Comparison of ENCODE assay signal across 16 mouse cellular contexts in genomic region chr13:74113626-74114191, GRCm38 (mm10). TPM values are rescaled to one million over a fixed set of nuclear protein-coding genes. Genes with fewer than 3 reads are reported as not detected.
DNase-seq lines count a peak whose midpoint lies in the region; ATAC-seq and TF ChIP-seq lines count a peak whose summit lies in the region.
"Had no signal": no experiment of that assay in that cellular context is flagged by ENCODE, and none has a peak within 500 bp of the region (broad histone marks: within the 10 kb centered on the region; RNA-seq: fewer than 3 reads in every experiment).

No protein-coding gene starts in this region.

- 0 out of 2 replicates have a peak, but pooled peaks cover 5% of the 10 kb centered on the region for H3K27me3 ChIP-seq in forebrain, embryonic 13.5 days
- H3K27me3 ChIP-seq in forebrain, embryonic 12.5 days, result peaks cover 4% of the 10 kb centered on the region
- H3K27me3 ChIP-seq in hindbrain, embryonic 11.5 days (ENCODE audit: control insufficient read depth, insufficient read depth, low read length), result no peaks in the 10 kb centered on the region
- 0 out of 2 replicates have a peak, but pooled peaks cover 6% of the 10 kb centered on the region for H3K27me3 ChIP-seq in hindbrain, embryonic 12.5 days
- no peaks in the 10 kb centered on the region for H3K27me3 ChIP-seq in midbrain, postnatal 0 days (ENCODE audit: insufficient read depth, low read length)
- H3K27me3 ChIP-seq in midbrain, embryonic 15.5 days (replicated peaks), result no peaks in the 10 kb centered on the region

- no peak overlapping the region for H3K4me3 ChIP-seq in forebrain, embryonic 13.5 days
- no peak overlapping the region for H3K4me3 ChIP-seq in forebrain, embryonic 12.5 days (replicated peaks)
- H3K4me3 ChIP-seq in hindbrain, embryonic 11.5 days (ENCODE audit: low read depth, low read length), result no peak overlapping the region
- H3K4me3 ChIP-seq in hindbrain, embryonic 12.5 days, result no peak overlapping the region
- H3K4me3 ChIP-seq in midbrain, postnatal 0 days (ENCODE audit: low read depth, low read length), result no peak overlapping the region
- H3K4me3 ChIP-seq in midbrain, embryonic 15.5 days, result no peak overlapping the region
- H3K4me3 ChIP-seq: gastrocnemius, adult 2 months; liver, embryonic 12.5 days had no signal

- no peaks in the 10 kb centered on the region for H3K36me3 ChIP-seq in forebrain, embryonic 13.5 days (ENCODE audit: poor library complexity, severe bottlenecking)
- no peaks in the 10 kb centered on the region for H3K36me3 ChIP-seq in forebrain, embryonic 12.5 days (replicated peaks)
- H3K36me3 ChIP-seq in hindbrain, embryonic 11.5 days (ENCODE audit: control insufficient read depth, insufficient read depth, low read length), result no peaks in the 10 kb centered on the region
- H3K36me3 ChIP-seq in hindbrain, embryonic 12.5 days, result no peaks in the 10 kb centered on the region
- H3K36me3 ChIP-seq in midbrain, postnatal 0 days (ENCODE audit: insufficient read depth, low read length), result no peaks in the 10 kb centered on the region
- H3K36me3 ChIP-seq in midbrain, embryonic 15.5 days (replicated peaks), result no peaks in the 10 kb centered on the region
- H3K36me3 ChIP-seq: liver, embryonic 12.5 days had no signal

- no peak for DNase-seq in hindbrain, embryonic 11.5 days (ENCODE audit: low spot score)
- peak; percentile 8 for DNase-seq in midbrain, postnatal 0 days (ENCODE audit: low spot score)
- DNase-seq in right cerebral cortex, postnatal 36 days (ENCODE audit: low spot score in 2 of 2), result no peak
- no peak for DNase-seq in gastrocnemius, adult 8-10 months (ENCODE audit: low spot score in 2 of 2)
- DNase-seq: adrenal gland, adult 2 months; cerebellum, adult 9-10 months; embryo, embryonic 11 days; gastrocnemius, adult 2 months; thymus, postnatal 14 days had no signal

- 0 out of 2 replicates have a peak, but pooled peaks have one; percentile 27 for ATAC-seq in forebrain, embryonic 13.5 days
- ATAC-seq in forebrain, embryonic 12.5 days (ENCODE audit: low FRiP score), result no peak
- ATAC-seq in hindbrain, embryonic 11.5 days (ENCODE audit: low FRiP score), result 0 out of 2 replicates have a peak, but pooled peaks have one; percentile 14
- ATAC-seq in hindbrain, embryonic 12.5 days (ENCODE audit: low FRiP score), result no peak
- ATAC-seq in midbrain, postnatal 0 days (ENCODE audit: low FRiP score), result no peak
- ATAC-seq in midbrain, embryonic 15.5 days (replicated peaks), result no peak
- ATAC-seq: liver, embryonic 12.5 days; lung, postnatal 0 days had no signal

- no peak for TF ChIP-seq CTCF in midbrain, postnatal 0 days (IDR thresholded peaks at IDR 0.05)

- no peaks in the 10 kb centered on the region for H3K9me3 ChIP-seq in forebrain, embryonic 13.5 days (replicated peaks)
- no peaks in the 10 kb centered on the region for H3K9me3 ChIP-seq in forebrain, embryonic 12.5 days
- no peaks in the 10 kb centered on the region for H3K9me3 ChIP-seq in hindbrain, embryonic 11.5 days (ENCODE audit: control insufficient read depth, low read length)
- H3K9me3 ChIP-seq in hindbrain, embryonic 12.5 days (replicated peaks), result no peaks in the 10 kb centered on the region
- no peaks in the 10 kb centered on the region for H3K9me3 ChIP-seq in midbrain, postnatal 0 days (ENCODE audit: low read length)
- H3K9me3 ChIP-seq in midbrain, embryonic 15.5 days, result no peaks in the 10 kb centered on the region
- H3K9me3 ChIP-seq: liver, embryonic 12.5 days had no signal

- H3K4me1 ChIP-seq in forebrain, embryonic 13.5 days, result 0 out of 2 replicates have a peak, but pooled peaks cover 8% of the 10 kb centered on the region
- peaks cover 4% of the 10 kb centered on the region; the same call in 1 of the 2 replicates for H3K4me1 ChIP-seq in forebrain, embryonic 12.5 days
- H3K4me1 ChIP-seq in hindbrain, embryonic 11.5 days (replicated peaks; ENCODE audit: control insufficient read depth, insufficient read depth, low read length), result no peaks in the 10 kb centered on the region
- peaks cover 8% of the 10 kb centered on the region; the same call in 1 of the 2 replicates for H3K4me1 ChIP-seq in hindbrain, embryonic 12.5 days
- no peaks in the 10 kb centered on the region for H3K4me1 ChIP-seq in midbrain, postnatal 0 days (ENCODE audit: insufficient read depth, low read length)
- H3K4me1 ChIP-seq in midbrain, embryonic 15.5 days, result no peaks in the 10 kb centered on the region
- H3K4me1 ChIP-seq: liver, embryonic 12.5 days had no signal

- no peak overlapping the region for H3K4me2 ChIP-seq in forebrain, embryonic 13.5 days
- no peak overlapping the region for H3K4me2 ChIP-seq in forebrain, embryonic 12.5 days
- no peak overlapping the region for H3K4me2 ChIP-seq in hindbrain, embryonic 11.5 days (replicated peaks; ENCODE audit: low read depth, low read length)
- H3K4me2 ChIP-seq in hindbrain, embryonic 12.5 days (replicated peaks), result no peak overlapping the region
- H3K4me2 ChIP-seq in midbrain, postnatal 0 days (ENCODE audit: low read depth, low read length, poor library complexity, severe bottlenecking), result no peak overlapping the region
- H3K4me2 ChIP-seq in midbrain, embryonic 15.5 days, result no peak overlapping the region
- H3K4me2 ChIP-seq: liver, embryonic 12.5 days had no signal

- WGBS in forebrain, embryonic 13.5 days, result 69% methylated on average over 6 of the region's 6 CpGs
- 77% methylated on average over 6 of the region's 6 CpGs for whole genome bisulfite sequencing in forebrain, embryonic 12.5 days
- 77% methylated on average over 6 of the region's 6 CpGs for WGBS in hindbrain, embryonic 11.5 days
- WGBS in hindbrain, embryonic 12.5 days, result 77% methylated on average over 6 of the region's 6 CpGs
- whole genome bisulfite sequencing in midbrain, postnatal 0 days, result 61% methylated on average over 6 of the region's 6 CpGs
- 64% methylated on average over 6 of the region's 6 CpGs for WGBS in midbrain, embryonic 15.5 days

- no peak overlapping the region for H3K9ac ChIP-seq in forebrain, embryonic 13.5 days
- no peak overlapping the region for H3K9ac ChIP-seq in forebrain, embryonic 12.5 days
- no peak overlapping the region for H3K9ac ChIP-seq in hindbrain, embryonic 11.5 days (ENCODE audit: low read depth, low read length)
- H3K9ac ChIP-seq in hindbrain, embryonic 12.5 days, result no peak overlapping the region
- H3K9ac ChIP-seq in midbrain, postnatal 0 days (replicated peaks; ENCODE audit: low read length, poor library complexity, severe bottlenecking), result no peak overlapping the region
- no peak overlapping the region for H3K9ac ChIP-seq in midbrain, embryonic 15.5 days
- H3K9ac ChIP-seq: liver, embryonic 12.5 days had no signal

- no peak overlapping the region for H3K27ac ChIP-seq in forebrain, embryonic 13.5 days
- H3K27ac ChIP-seq in forebrain, embryonic 12.5 days, result no peak overlapping the region
- no peak overlapping the region for H3K27ac ChIP-seq in hindbrain, embryonic 11.5 days (ENCODE audit: low read depth, low read length)
- no peak overlapping the region for H3K27ac ChIP-seq in hindbrain, embryonic 12.5 days
- H3K27ac ChIP-seq in midbrain, postnatal 0 days (ENCODE audit: low read depth, low read length), result no peak overlapping the region
- H3K27ac ChIP-seq in midbrain, embryonic 15.5 days, result no peak overlapping the region
- H3K27ac ChIP-seq: liver, embryonic 12.5 days had no signal

RNA-seq across cellular contexts. Expression of gene Slc9a3, which starts 7.5 kb away (rescaled TPM):
- polyA plus RNA-seq in forebrain, embryonic 13.5 days (2015; fragmentation: Nextera tagmentation; extraction: Ambion mirVana), result 0.04 TPM in 1 of 2 replicates, not detected in the other
- not detected in 2 replicates for polyA plus RNA-seq in forebrain, embryonic 12.5 days (2016; fragmentation: Nextera tagmentation; extraction: Ambion mirVana)
- not detected in 2 replicates for polyA plus RNA-seq in hindbrain, embryonic 11.5 days (2014; fragmentation: Nextera tagmentation; extraction: Ambion mirVana)
- polyA plus RNA-seq in hindbrain, embryonic 12.5 days (2016; fragmentation: Nextera tagmentation; extraction: Ambion mirVana), result not detected in 2 replicates
- total RNA-seq in midbrain, postnatal 0 days (2014; rRNA removed), result 0.49 and 1.4 TPM in 2 replicates
- 1.0 and 1.1 TPM in 2 replicates for polyA plus RNA-seq in midbrain, postnatal 0 days (2015; fragmentation: Nextera tagmentation; extraction: Ambion mirVana)
- 0.26 TPM in 1 of 2 replicates, not detected in the other for polyA plus RNA-seq in midbrain, embryonic 15.5 days (2015; fragmentation: Nextera tagmentation; extraction: Ambion mirVana)
- under 1 TPM in 2 of 4 experiments, not detected in 2; 0.07 to 0.11 TPM for total RNA-seq in gastrocnemius, adult 8-10 months (2022)
- polyA plus RNA-seq: liver, embryonic 12.5 days; lung, postnatal 0 days; stomach, embryonic 14.5 days had no signal

RNA-seq across cellular contexts. Expression of gene Cep72, which starts 51.6 kb away (rescaled TPM):
- 15.0 and 17.6 TPM in 2 replicates for polyA plus RNA-seq in forebrain, embryonic 13.5 days (2015; fragmentation: Nextera tagmentation; extraction: Ambion mirVana)
- polyA plus RNA-seq in forebrain, embryonic 12.5 days (2016; fragmentation: Nextera tagmentation; extraction: Ambion mirVana), result 19.1 and 24.8 TPM in 2 replicates
- polyA plus RNA-seq in hindbrain, embryonic 11.5 days (2014; fragmentation: Nextera tagmentation; extraction: Ambion mirVana), result 18.3 and 20.3 TPM in 2 replicates
- 14.0 and 16.0 TPM in 2 replicates for polyA plus RNA-seq in hindbrain, embryonic 12.5 days (2016; fragmentation: Nextera tagmentation; extraction: Ambion mirVana)
- total RNA-seq in midbrain, postnatal 0 days (2014; rRNA removed), result 3.2 and 8.1 TPM in 2 replicates
- 5.1 and 6.1 TPM in 2 replicates for polyA plus RNA-seq in midbrain, postnatal 0 days (2015; fragmentation: Nextera tagmentation; extraction: Ambion mirVana)
- 7.6 and 9.0 TPM in 2 replicates for polyA plus RNA-seq in midbrain, embryonic 15.5 days (2015; fragmentation: Nextera tagmentation; extraction: Ambion mirVana)
- total RNA-seq in gastrocnemius, adult 8-10 months (2022), result under 1 TPM in 3 of 4 experiments, not detected in 1; 0.12 to 0.48 (median 0.34) TPM

Comparison
In these comparisons a context has a peak if more than half of its experiments do, and no peak if none do; other contexts are left out.
1. ATAC-seq: peak in forebrain, embryonic 13.5 days (single experiment) and hindbrain, embryonic 11.5 days (single experiment); none in forebrain, embryonic 12.5 days (single experiment), hindbrain, embryonic 12.5 days (single experiment), midbrain, postnatal 0 days (single experiment) and midbrain, embryonic 15.5 days (single experiment).